Mouse (Mus musculus): ENCODE data around the gene Slc19a1. TPM values are rescaled to one million over a fixed set of nuclear protein-coding genes. Genes with fewer than 3 reads are reported as not detected.
A peak's percentile ranks its signal among the peaks of the same experiment; 100 is the strongest.

The Slc19a1 gene
- polyA plus RNA-seq, 1 experiment from 2014 or later = 48.0 TPM

DNA sequence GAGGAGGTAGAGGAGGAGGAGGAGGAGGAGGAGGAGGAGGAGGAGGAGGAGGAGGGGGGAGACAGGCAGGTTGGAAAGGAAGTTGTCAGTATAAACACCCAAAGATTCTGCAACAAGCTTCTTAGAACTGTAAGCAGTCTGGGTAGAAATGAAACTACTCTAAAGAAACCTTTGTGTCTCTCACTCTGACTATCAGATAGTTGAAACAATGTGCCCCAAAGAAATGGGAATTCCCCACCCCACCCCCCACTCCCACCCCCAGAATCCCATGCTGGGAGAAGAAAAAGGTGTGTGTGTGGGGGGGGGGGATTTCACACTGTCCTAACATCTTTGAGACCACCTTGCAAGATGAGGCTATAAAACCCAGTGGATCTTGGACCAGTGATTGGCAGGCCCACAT lies 72.3 kb downstream of the Slc19a1 start:
- Histone ChIP-seq H3K27me3 (ENCODE audit: insufficient read depth, low read length) (no peaks in the 10 kb centered on the region), H3K4me3 (replicated peaks; ENCODE audit: low read depth, low read length) (no peak overlapping the region), H3K27ac (no peak overlapping the region), H3K9me3 (replicated peaks; ENCODE audit: low read length) (no peaks in the 10 kb centered on the region), H3K9ac (ENCODE audit: low read depth, low read length) (no peak overlapping the region), H3K4me1 (replicated peaks; ENCODE audit: insufficient read depth, low read length) (peaks cover 4% of the 10 kb centered on the region; the same call in 1 of the 2 replicates), H3K36me3 (ENCODE audit: insufficient read depth, low read length) (no peaks in the 10 kb centered on the region), H3K4me2 (ENCODE audit: low read length) (no peak overlapping the region)
- DNase-seq (ENCODE audit: low spot score) (no peak), ATAC-seq (replicated peaks; ENCODE audit: low FRiP score, low read depth) (no peak)
- TF ChIP-seq CTCF (IDR thresholded peaks at IDR 0.05; ENCODE audit: low read depth) = no peak

DNA sequence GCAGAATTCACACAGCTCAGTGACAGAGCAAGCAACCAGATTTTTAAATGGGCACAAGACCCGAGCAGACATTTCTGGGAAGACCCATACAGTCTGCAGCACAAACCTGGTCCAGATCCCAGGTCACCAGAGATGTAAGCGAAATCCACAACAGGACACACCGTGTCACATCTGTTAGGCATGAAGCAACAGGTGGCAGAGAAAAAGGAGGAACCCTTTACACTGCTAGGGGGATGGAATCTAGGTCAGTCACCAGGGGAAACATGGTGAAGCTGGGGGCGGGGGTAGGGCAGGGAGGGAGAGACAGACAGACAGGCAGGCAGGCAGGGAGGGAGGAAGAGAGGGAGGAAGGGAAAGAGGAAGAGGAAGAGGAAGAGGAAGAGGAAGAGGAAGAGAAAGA lies 76.1 kb downstream of the Slc19a1 start:
- Histone ChIP-seq H3K4me3 (replicated peaks; ENCODE audit: low read depth, low read length) (no peak overlapping the region), H3K4me1 (replicated peaks; ENCODE audit: insufficient read depth, low read length) (peaks cover 26% of the 10 kb centered on the region), H3K9me3 (replicated peaks; ENCODE audit: low read length) (no peaks in the 10 kb centered on the region), H3K4me2 (ENCODE audit: low read length) (no peak overlapping the region), H3K36me3 (ENCODE audit: insufficient read depth, low read length) (no peaks in the 10 kb centered on the region), H3K27ac (no peak overlapping the region), H3K27me3 (ENCODE audit: insufficient read depth, low read length) (no peaks in the 10 kb centered on the region), H3K9ac (ENCODE audit: low read depth, low read length) (no peak overlapping the region)
- 77% methylated on average over 3 of the region's 4 CpGs for WGBS
- TF ChIP-seq CTCF (IDR thresholded peaks at IDR 0.05; ENCODE audit: low read depth) = no peak
- DNase-seq (ENCODE audit: low spot score) (no peak), ATAC-seq (replicated peaks; ENCODE audit: low FRiP score, low read depth) (no peak)

DNA sequence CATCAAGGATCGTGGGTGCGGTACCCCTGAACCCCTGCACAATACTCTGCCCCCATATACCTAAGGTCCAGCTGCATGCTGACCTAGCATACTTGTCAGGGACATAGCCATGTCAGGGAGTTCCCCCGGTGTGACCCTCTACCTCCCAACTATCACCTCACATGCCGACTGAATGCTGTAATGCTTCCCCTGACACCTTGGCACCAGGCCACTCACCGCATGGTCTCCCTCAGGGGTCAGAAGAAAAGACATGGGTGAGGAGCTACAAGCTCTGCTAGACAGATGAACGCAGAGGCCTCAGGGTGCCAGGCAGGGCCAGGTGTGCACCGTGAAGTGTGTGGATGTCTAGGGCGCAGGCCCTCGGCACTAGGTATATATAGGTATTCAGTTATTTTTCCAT lies 78.0 kb downstream of the Slc19a1 start:
- H3K4me3 ChIP-seq (replicated peaks; ENCODE audit: low read depth, low read length) = no peak overlapping the region
- peak overlapping the region; percentile 81 for H3K27ac ChIP-seq
- 42% methylated on average over 9 of the region's 9 CpGs for WGBS
- H3K4me2 ChIP-seq (ENCODE audit: low read length) = peak overlapping the region; percentile 54; the same call in 1 of the 2 replicates
- no peaks in the 10 kb centered on the region for H3K36me3 ChIP-seq (ENCODE audit: insufficient read depth, low read length)
- no peak for TF ChIP-seq CTCF (IDR thresholded peaks at IDR 0.05; ENCODE audit: low read depth)
- DNase-seq (ENCODE audit: low spot score) (peak; percentile 54), ATAC-seq (replicated peaks; ENCODE audit: low FRiP score, low read depth) (peak; percentile 64)
- no peak overlapping the region for H3K9ac ChIP-seq (ENCODE audit: low read depth, low read length)
- H3K9me3 ChIP-seq (replicated peaks; ENCODE audit: low read length) = no peaks in the 10 kb centered on the region
- H3K27me3 ChIP-seq (ENCODE audit: insufficient read depth, low read length) = no peaks in the 10 kb centered on the region
- peaks cover 37% of the 10 kb centered on the region for H3K4me1 ChIP-seq (replicated peaks; ENCODE audit: insufficient read depth, low read length)

Other genes starting within 250 kb of the Slc19a1 start
- 32.3 and 37.8 TPM in 2 replicates for gene Pcbp3, start 70.4 kb upstream of the Slc19a1 start, polyA plus RNA-seq (2015; fragmentation: Nextera tagmentation; extraction: Ambion mirVana)
- gene Col18a1, start 134.3 kb downstream of the Slc19a1 start, polyA plus RNA-seq (2015; fragmentation: Nextera tagmentation; extraction: Ambion mirVana) = 178 and 197 TPM in 2 replicates
- 96.9 and 104 TPM in 2 replicates for gene Pofut2, start 227.0 kb downstream of the Slc19a1 start, polyA plus RNA-seq (2015; fragmentation: Nextera tagmentation; extraction: Ambion mirVana)